Mouse (Mus musculus): ENCODE measurements around the gene Lair1.
"Not testable (repeated sequence)": the region's sequence is repeated elsewhere in the genome, so short reads cannot be mapped to it uniquely, and the experiment has no call there.

The Lair1 gene

GRCm38 (mm10) chr7:4063013-4063412, at the start of gene Lair1:
Gene Lair1, minus strand, starts transcription at chr7:4063204.
- DNase-seq (ENCODE audit: low spot score) = no peak

- DNase-seq (ENCODE audit: low spot score) = no peak
These were observed 48.8 kb upstream of the Lair1 start for GRCm38 (mm10) chr7:4111766-4112165.

GRCm38 (mm10) chr7:4103411-4103810, 40.4 kb upstream of the Lair1 start:
- DNase-seq (ENCODE audit: low spot score) = no peak

- no peak for DNase-seq (ENCODE audit: low spot score)
These were observed 38.1 kb upstream of the Lair1 start for GRCm38 (mm10) chr7:4101144-4101543.

GRCm38 (mm10) chr7:4098832-4099231, 35.8 kb upstream of the Lair1 start:
- DNase-seq (ENCODE audit: low spot score) = no peak

- no peak for DNase-seq (ENCODE audit: low spot score)
These were observed 35.3 kb upstream of the Lair1 start for GRCm38 (mm10) chr7:4098301-4098700.

GRCm38 (mm10) chr7:4091170-4091569, 28.2 kb upstream of the Lair1 start:
- no peak for DNase-seq (ENCODE audit: low spot score)

- no peak for DNase-seq (ENCODE audit: low spot score)
These were observed 25.7 kb upstream of the Lair1 start for GRCm38 (mm10) chr7:4088679-4089078.

- DNase-seq (ENCODE audit: low spot score) = no peak
These were observed 25.0 kb upstream of the Lair1 start for GRCm38 (mm10) chr7:4087896-4088480.

- DNase-seq (ENCODE audit: low spot score) = no peak
These were observed 24.4 kb upstream of the Lair1 start for GRCm38 (mm10) chr7:4087238-4087895.

GRCm38 (mm10) chr7:4085562-4085961, 22.6 kb upstream of the Lair1 start:
- no peak for DNase-seq (ENCODE audit: low spot score)

GRCm38 (mm10) chr7:4084161-4084560, 21.2 kb upstream of the Lair1 start:
- DNase-seq (ENCODE audit: low spot score) = no peak

GRCm38 (mm10) chr7:4082804-4083203, 19.8 kb upstream of the Lair1 start:
- no peak for DNase-seq (ENCODE audit: low spot score)

- DNase-seq (ENCODE audit: low spot score) = no peak
These were observed 18.7 kb upstream of the Lair1 start for GRCm38 (mm10) chr7:4081706-4082105.

GRCm38 (mm10) chr7:4080552-4080951, 17.5 kb upstream of the Lair1 start:
- no peak for DNase-seq (ENCODE audit: low spot score)

GRCm38 (mm10) chr7:4079511-4079910, 16.5 kb upstream of the Lair1 start:
- DNase-seq (ENCODE audit: low spot score) = no peak

- DNase-seq (ENCODE audit: low spot score) = no peak
These were observed 10.1 kb upstream of the Lair1 start for GRCm38 (mm10) chr7:4073144-4073543.

GRCm38 (mm10) chr7:4071066-4071465, 8.1 kb upstream of the Lair1 start:
- no peak for DNase-seq (ENCODE audit: low spot score)

- no peak for DNase-seq (ENCODE audit: low spot score)
These were observed 866 bp upstream of the Lair1 start for GRCm38 (mm10) chr7:4063714-4064425.

- DNase-seq (ENCODE audit: low spot score) = not testable (repeated sequence)
These were observed 2.3 kb downstream of the Lair1 start for GRCm38 (mm10) chr7:4060602-4061188.

- no peak for DNase-seq (ENCODE audit: low spot score)
These were observed 36.1 kb downstream of the Lair1 start for GRCm38 (mm10) chr7:4026794-4027421.

- DNase-seq (ENCODE audit: low spot score) = not testable (repeated sequence)
These were observed 58.4 kb downstream of the Lair1 start for GRCm38 (mm10) chr7:4004636-4005035.

All from urinary bladder, postnatal 25 days (tissue).